Mouse (Mus musculus) MEL (cell line): ENCODE data around the gene Srprb. TPM values are rescaled to one million over a fixed set of nuclear protein-coding genes. Genes with fewer than 3 reads are reported as not detected.

Experiments
- DNase-seq: peaks from one replicate; pipeline ENCODE4 v3.0.0; 2011; ENCODE audit warnings: low read depth, low spot score
- H3K27ac ChIP-seq: 2 replicates; pipeline ENCODE4 v1.5.1; 2012; ENCODE audit warnings: low read depth, mild to moderate bottlenecking, control low read depth, low read length, moderate library complexity; ENCODE audit not compliant: control insufficient read depth
- H3K27me3 ChIP-seq, 2 experiments: fragments of 150-350 bp in 1 of 2; sonication (generic) in 1 of 2; 2 replicates each; pipeline ENCODE4 v1.6.1; 2012; ENCODE audit warnings: low read length in 2 of 2, mild to moderate bottlenecking in 2 of 2, improper control_type of control experiment in 1 of 2, moderate library complexity in 1 of 2; ENCODE audit not compliant: insufficient read depth in 2 of 2, control insufficient read depth in 1 of 2
- H3K36me3 ChIP-seq, 2 experiments: 2 replicates each; pipeline ENCODE4 v1.6.1; 2012 to 2014; ENCODE audit warnings: low read length in 2 of 2, improper control_type of control experiment in 1 of 2, inconsistent platforms in 1 of 2, mild to moderate bottlenecking in 1 of 2; ENCODE audit not compliant: insufficient read depth in 2 of 2, control insufficient read depth in 1 of 2
- H3K4me1 ChIP-seq, 2 experiments: fragments of 150-350 bp in 1 of 2; sonication (generic) in 1 of 2; 2 replicates each; pipeline ENCODE4 v1.6.1; 2012; ENCODE audit warnings: low read length in 2 of 2, improper control_type of control experiment in 1 of 2, mild to moderate bottlenecking in 1 of 2; ENCODE audit not compliant: insufficient read depth in 2 of 2, control insufficient read depth in 1 of 2
- H3K4me3 ChIP-seq, 2 experiments: fragments of 150-350 bp in 1 of 2; sonication (generic) in 1 of 2; 2 replicates each; pipeline ENCODE4 v1.5.1; 2012; ENCODE audit warnings: low read depth in 2 of 2, low read length in 2 of 2, mild to moderate bottlenecking in 2 of 2, moderate library complexity in 2 of 2, control low read depth in 1 of 2, improper control_type of control experiment in 1 of 2; ENCODE audit not compliant: control insufficient read depth in 1 of 2, insufficient read depth in 1 of 2
- H3K79me2 ChIP-seq: 2 replicates; pipeline ENCODE4 v1.6.1; 2012; ENCODE audit warnings: mild to moderate bottlenecking, low read length, moderate library complexity; ENCODE audit not compliant: control insufficient read depth, poor library complexity, insufficient read depth
- H3K9ac ChIP-seq: 2 replicates; pipeline ENCODE4 v1.6.1; 2012; ENCODE audit warnings: low read depth, mild to moderate bottlenecking, control low read depth, low read length, moderate library complexity; ENCODE audit not compliant: control insufficient read depth, poor library complexity, severe bottlenecking
- H3K9me3 ChIP-seq: fragments of 150-350 bp; sonication (generic); replicated peaks from 2 replicates; pipeline ENCODE4 v1.6.1; 2012; ENCODE audit warnings: mild to moderate bottlenecking, low read length, improper control_type of control experiment, moderate library complexity; ENCODE audit not compliant: insufficient read depth
- CHD1 ChIP-seq: IDR thresholded peaks from 2 replicates; pipeline ENCODE4 v1.6.1; 2012; ENCODE audit warnings: low read depth, mild to moderate bottlenecking, inconsistent platforms, low read length, improper control_type of control experiment
- E2F4 ChIP-seq: IDR thresholded peaks from 2 replicates; pipeline ENCODE4 v1.6.1; 2011; ENCODE audit warnings: low read depth, low read length, improper control_type of control experiment, borderline replicate concordance
- ELF1 ChIP-seq: IDR thresholded peaks from 2 replicates; pipeline ENCODE4 v1.6.1; 2014; ENCODE audit warnings: low read depth, mild to moderate bottlenecking, inconsistent platforms, low read length, improper control_type of control experiment, moderate library complexity
- GABPA ChIP-seq: IDR thresholded peaks from 2 replicates; pipeline ENCODE4 v1.6.1; 2012; ENCODE audit warnings: low read depth, mild to moderate bottlenecking, inconsistent platforms, low read length, improper control_type of control experiment, moderate library complexity
- GATA1 ChIP-seq: IDR thresholded peaks from 2 replicates; pipeline ENCODE4 v1.6.1; 2011; ENCODE audit warnings: low read depth, low read length, improper control_type of control experiment
- JUND ChIP-seq: IDR thresholded peaks from 2 replicates; pipeline ENCODE4 v1.6.1; 2011; ENCODE audit warnings: low read depth, mild to moderate bottlenecking, improper control_type of control experiment, low read length
- KAT2A ChIP-seq: conservative IDR thresholded peaks from 2 replicates; pipeline ENCODE4 v1.6.1; 2012; ENCODE audit warnings: low read depth, low read length, improper control_type of control experiment, inconsistent platforms
- MAFK ChIP-seq: IDR thresholded peaks from 2 replicates; pipeline ENCODE4 v1.6.1; 2011; ENCODE audit warnings: low read depth, mild to moderate bottlenecking, low read length, improper control_type of control experiment, borderline replicate concordance
- MAX ChIP-seq: IDR thresholded peaks from 2 replicates; pipeline ENCODE4 v1.6.1; 2011; ENCODE audit warnings: low read length, improper control_type of control experiment
- MYB ChIP-seq: IDR thresholded peaks from 2 replicates; pipeline ENCODE4 v1.6.1; 2011; ENCODE audit warnings: mild to moderate bottlenecking, low read depth, low read length, improper control_type of control experiment
- NRF1 ChIP-seq: IDR thresholded peaks from 2 replicates; pipeline ENCODE4 v1.6.1; 2014; ENCODE audit warnings: low read depth, mild to moderate bottlenecking, inconsistent platforms, low read length, improper control_type of control experiment, moderate library complexity; ENCODE audit not compliant: poor library complexity, insufficient read depth, severe bottlenecking
- POLR2A ChIP-seq, 2 experiments: IDR thresholded peaks; 2 replicates each; pipeline ENCODE4 v1.6.1; 2011 to 2012; ENCODE audit warnings: low read length in 2 of 2, mild to moderate bottlenecking in 2 of 2, control low read depth in 1 of 2, improper control_type of control experiment in 1 of 2, low read depth in 1 of 2, moderate library complexity in 1 of 2; ENCODE audit not compliant: control insufficient read depth in 1 of 2, insufficient read depth in 1 of 2, poor library complexity in 1 of 2
- RAD21 ChIP-seq: IDR thresholded peaks from 2 replicates; pipeline ENCODE4 v1.6.1; 2011; ENCODE audit warnings: mild to moderate bottlenecking, low read depth, low read length, improper control_type of control experiment
- SIN3A ChIP-seq: IDR thresholded peaks from 2 replicates; pipeline ENCODE4 v1.6.1; 2012; ENCODE audit warnings: low read length, improper control_type of control experiment, inconsistent platforms
- SMC3 ChIP-seq: IDR thresholded peaks from 2 replicates; pipeline ENCODE4 v1.6.1; 2011; ENCODE audit warnings: low read depth, low read length, improper control_type of control experiment
- TCF12 ChIP-seq: IDR thresholded peaks from 2 replicates; pipeline ENCODE4 v1.6.1; 2014; ENCODE audit warnings: low read depth, mild to moderate bottlenecking, inconsistent platforms, low read length, improper control_type of control experiment, moderate library complexity
- UBTF ChIP-seq: IDR thresholded peaks from 2 replicates; pipeline ENCODE4 v1.6.1; 2012; ENCODE audit warnings: low read depth, mild to moderate bottlenecking, inconsistent platforms, low read length, improper control_type of control experiment, moderate library complexity, borderline replicate concordance; ENCODE audit not compliant: insufficient read depth
- ZKSCAN1 ChIP-seq: IDR thresholded peaks from 2 replicates; pipeline ENCODE4 v1.6.1; 2012; ENCODE audit warnings: low read depth, mild to moderate bottlenecking, inconsistent platforms, low read length, improper control_type of control experiment, moderate library complexity
- polyA plus RNA-seq, 2 experiments: library from polyadenylated mRNA; stranded (reverse) in 1 of 2; unstranded in 1 of 2; fragments of >175 nt in 1 of 2; fragments of >200 nt in 1 of 2; gene quantifications; 2 replicates each; pipeline versions ENCODE4 v1.2.1 to v1.2.4; 2012; ENCODE audit warnings: low replicate concordance in 2 of 2, low read depth in 1 of 2; ENCODE audit not compliant: insufficient read length in 2 of 2, insufficient read depth in 1 of 2, missing spikeins in 1 of 2
- total RNA-seq: library from RNA; depleted of rRNA; stranded (reverse); fragments of 300-350 nt; gene quantifications from 2 replicates; pipeline ENCODE4 v1.2.3, GENCODE M21; 2012

Gene Srprb
- total and polyA plus RNA-seq, 3 experiments: 71.5 to 85.0 TPM; not detected in 1

DNA sequence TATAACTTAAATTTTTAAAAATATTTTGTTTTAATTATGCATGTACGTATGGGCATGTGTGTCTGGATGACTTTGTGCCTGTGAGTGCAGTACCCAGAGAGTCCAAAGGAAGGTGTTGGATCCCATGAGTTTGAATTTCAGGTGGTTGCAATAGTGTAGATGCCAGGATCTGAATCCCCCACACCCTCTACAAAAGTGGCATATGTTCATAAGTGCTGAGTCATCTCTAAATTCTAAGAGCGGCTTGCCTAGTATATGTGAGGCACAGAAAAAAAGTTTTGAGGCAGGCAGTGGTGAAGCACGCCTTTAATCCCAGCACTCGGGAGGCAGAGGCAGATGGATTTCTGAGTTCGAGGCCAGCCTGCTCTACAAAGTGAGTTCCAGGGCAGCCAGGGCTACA is 3.8 kb upstream of the Srprb start:
- Histone ChIP-seq H3K36me3 (peaks cover 0 to 10% of the 10 kb centered on the region in 2 experiments; a peak in 2 of 4 replicates), H3K4me3 (no peak overlapping the region), H3K4me1 (0 out of 4 replicates have a peak, but pooled peaks cover 0 to 10% of the 10 kb centered on the region in 2 experiments), H3K27ac (no peak overlapping the region), H3K79me2 (peaks cover 10% of the 10 kb centered on the region), H3K9ac (no peak overlapping the region), H3K9me3 (no peaks in the 10 kb centered on the region), H3K27me3 (no peaks in the 10 kb centered on the region; a peak in 1 of 4 replicates)
- TF ChIP-seq TCF12: no peak
- TF ChIP-seq MAFK: peak; percentile 55; the same call in 1 of the 2 replicates
- TF ChIP-seq MYB: no peak
- no peak for TF ChIP-seq SMC3
- no peak for TF ChIP-seq MAX
- no peak for TF ChIP-seq E2F4
- TF ChIP-seq POLR2A (IDR thresholded peaks at IDR 0.05; ENCODE audit: control insufficient read depth in 1 of 2, insufficient read depth in 1 of 2, low read depth in 1 of 2, low read length in 2 of 2, poor library complexity in 1 of 2): no peak
- no peak for TF ChIP-seq JUND
- no peak for TF ChIP-seq KAT2A
- no peak for TF ChIP-seq ZKSCAN1
- TF ChIP-seq GABPA: 0 out of 2 replicates have a peak, but pooled peaks have one; percentile 43
- no peak for TF ChIP-seq RAD21
- TF ChIP-seq GATA1: no peak
- no peak for TF ChIP-seq SIN3A
- no peak for DNase-seq

GRCm38 (mm10) chr9:103188416-103188815 is 13.5 kb downstream of the Srprb start:
- no peak overlapping the region for H3K4me3 ChIP-seq
- peaks cover 2 to 8% of the 10 kb centered on the region in 2 experiments; a peak in 3 of 4 replicates for H3K36me3 ChIP-seq
- H3K27me3 ChIP-seq: no peaks in the 10 kb centered on the region
- no peak overlapping the region for H3K27ac ChIP-seq
- H3K4me1 ChIP-seq: no peaks in the 10 kb centered on the region; a peak in 1 of 4 replicates
- no peak for DNase-seq
- H3K9me3 ChIP-seq: no peaks in the 10 kb centered on the region
- H3K79me2 ChIP-seq: no peaks in the 10 kb centered on the region
- TF ChIP-seq UBTF: no peak
- TF ChIP-seq ELF1: no peak
- TF ChIP-seq NRF1: no peak
- no peak for TF ChIP-seq CHD1
- no peak for TF ChIP-seq RAD21
- TF ChIP-seq MAX: no peak
- TF ChIP-seq GATA1: 0 out of 2 replicates have a peak, but pooled peaks have one; percentile 9
- no peak overlapping the region for H3K9ac ChIP-seq
